Mouse (Mus musculus): ENCODE results near the gene Snx18.

Snx18 gene

DNA sequence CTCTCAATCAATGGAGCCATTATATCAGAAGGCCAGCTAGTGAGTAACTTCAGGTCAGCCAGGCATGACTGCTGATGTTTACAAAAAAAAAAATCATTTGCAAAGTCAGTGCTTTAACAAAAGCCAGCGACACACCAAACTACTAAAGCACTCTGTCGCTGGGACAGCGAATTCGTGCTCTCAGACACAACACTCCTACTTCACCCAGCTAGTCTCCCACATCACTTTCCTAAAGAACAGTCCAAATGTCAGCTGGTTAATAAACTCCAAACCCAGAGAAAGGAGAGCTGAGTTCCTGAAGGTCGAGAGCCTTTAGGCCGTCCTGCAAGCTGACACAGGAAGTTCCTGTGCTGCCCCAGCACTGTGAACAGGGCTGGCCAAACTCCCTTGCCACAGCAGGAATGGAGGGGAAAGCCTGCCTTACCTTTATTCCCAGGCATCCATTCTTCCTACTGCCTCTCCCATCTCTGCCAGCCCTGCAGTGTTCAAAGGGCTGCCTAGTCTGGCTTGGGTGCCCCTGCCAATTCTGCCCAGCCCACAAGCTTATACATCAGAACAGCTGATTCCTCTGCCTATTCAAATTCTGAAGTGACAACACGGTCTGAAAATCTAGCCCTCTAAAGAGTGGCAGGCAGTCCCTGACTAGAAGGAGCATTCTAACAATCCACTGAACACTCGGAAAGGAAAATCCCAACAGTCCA, 2.2 kb downstream of the Snx18 start:
- DNase-seq (ENCODE audit: low read depth), result no peak

DNA sequence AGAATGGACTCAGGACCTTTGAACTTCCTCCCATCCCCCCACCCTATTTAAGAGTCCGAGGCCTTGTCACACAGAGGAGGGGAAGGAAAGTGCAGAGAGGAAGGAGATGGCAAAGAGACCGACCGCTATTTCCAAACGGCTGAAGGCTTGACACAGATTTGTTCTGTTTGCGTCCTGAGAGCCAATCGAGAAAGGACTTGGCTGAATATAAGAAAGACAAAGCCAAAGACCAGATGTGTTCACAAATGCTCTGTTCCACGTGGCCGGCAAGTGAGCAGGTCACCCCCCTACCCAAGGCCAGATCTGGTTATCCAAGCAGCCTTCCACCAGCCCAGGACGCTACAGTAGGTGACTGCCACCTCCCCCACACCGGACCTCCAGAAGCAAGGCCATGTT, 2.8 kb downstream of the Snx18 start:
- DNase-seq (ENCODE audit: low read depth), result no peak

DNA sequence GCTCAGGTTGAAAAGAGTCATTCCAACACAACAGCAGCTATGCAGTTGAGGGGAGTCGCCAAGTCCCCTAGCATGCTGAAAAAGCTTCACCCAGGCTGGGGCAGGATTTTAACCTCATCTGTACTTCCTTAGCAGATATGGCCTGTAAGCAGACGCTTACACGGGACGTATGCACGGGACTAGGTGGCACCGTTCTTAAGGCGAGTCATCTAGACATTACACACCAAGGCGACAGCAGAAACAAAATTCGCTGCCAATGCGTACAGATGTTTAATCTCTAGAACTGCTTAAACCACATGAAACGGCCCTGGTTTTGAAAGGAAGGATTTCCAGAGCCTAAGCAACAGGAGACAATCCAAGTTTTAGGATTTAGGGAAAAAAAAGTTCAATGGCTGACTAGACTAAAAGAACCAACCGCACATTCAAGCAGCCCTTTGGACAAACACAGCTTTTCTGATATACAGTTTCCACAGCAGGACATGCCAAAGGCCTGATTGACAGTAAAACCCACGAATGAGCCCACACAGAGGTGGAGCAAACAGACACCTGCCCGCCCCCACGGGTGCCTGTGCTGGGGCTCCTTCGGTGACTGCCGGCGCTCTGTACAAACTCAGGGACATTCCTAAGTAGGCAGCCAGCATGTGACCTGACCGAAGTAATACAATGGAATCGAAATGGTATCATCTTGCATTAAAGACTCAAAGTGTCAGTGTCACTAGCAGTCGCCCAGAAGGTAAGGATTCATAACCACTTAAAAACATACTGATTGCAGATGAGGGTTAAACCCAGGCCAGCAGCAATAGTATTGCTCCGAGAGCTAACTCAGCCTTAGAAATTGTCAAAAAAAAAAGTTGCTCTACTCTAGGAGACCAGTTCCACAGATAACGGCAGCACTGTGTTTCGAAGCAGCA, 3.5 kb downstream of the Snx18 start:
- no peak for DNase-seq (ENCODE audit: low read depth)

DNA sequence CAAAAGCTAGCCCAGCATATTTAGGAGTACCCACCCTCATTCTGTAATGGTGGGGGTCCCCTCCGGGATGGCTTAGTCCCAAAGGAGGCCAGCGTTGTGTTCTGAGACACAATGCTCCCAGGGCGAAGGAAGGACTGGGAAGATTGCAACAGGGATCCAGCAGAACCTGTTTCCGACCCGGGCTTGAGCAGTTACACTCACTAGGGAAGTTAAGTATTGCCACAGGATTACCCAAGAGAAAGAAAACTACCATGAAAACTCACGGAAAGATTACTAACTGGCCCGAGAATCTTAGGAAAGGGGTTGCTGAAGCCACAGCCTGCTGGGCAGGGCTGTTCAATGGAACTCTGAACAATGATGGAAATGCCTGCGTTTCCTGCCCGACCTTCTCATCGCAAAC, 4.5 kb downstream of the Snx18 start:
- DNase-seq (ENCODE audit: low read depth), result no peak

DNA sequence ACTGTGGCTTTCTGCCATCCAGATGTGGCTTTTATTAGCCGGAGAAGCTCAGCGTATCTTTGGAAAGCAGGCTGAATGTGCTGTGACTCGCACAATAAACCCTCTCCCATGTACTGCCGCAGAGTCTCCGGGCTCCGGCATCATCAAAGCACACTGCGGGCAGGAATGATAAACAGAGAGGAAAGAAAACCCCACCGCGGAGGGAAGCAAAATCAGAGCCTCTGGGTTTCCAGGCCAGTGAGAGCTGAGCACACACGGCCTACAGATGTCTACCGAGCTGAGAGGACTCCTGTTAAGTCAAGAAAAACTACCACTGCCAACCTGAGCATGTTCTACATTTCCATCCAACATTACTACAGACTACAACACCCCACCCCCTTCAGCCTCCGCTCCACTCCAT, 5.0 kb downstream of the Snx18 start:
- no peak for DNase-seq (ENCODE audit: low read depth)

DNA sequence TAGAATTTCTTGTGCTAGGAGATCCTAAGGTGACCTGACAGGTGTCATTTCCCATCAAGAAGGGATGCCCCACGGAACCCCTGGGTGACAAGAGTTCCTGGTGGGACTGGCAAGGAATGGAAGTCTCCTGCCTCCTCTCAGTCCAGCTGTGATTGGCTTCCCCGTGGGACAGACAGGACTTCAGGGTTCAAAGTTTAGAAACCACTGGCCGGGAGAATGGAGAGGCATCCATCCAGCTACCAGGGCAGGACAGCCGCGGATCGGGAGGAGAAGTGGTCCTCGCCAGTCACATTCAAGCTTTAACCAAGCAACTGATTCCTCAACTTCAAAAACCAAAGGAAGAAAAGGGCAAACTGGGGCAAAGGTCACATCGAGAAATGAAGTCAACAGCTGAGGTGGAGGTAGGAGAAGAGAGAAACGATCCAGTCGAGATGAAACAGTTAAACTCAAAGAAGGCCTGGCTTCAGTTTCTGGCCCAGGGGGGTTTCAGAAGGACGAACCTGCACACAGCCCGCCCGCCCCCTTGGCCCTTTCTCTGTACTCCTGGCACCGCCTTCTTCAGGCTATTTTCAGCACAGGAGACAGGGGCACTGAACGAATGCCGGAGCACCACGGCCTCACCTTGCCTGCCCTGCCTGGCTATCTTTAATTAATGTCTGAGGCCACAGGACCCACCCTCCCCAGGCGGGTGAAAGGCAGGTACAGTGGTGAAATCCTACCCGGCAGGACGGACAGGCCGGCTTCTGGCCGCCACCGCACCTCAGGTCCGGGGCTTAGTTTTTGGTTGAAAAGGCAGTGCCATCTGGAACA, 6.0 kb downstream of the Snx18 start:
- no peak for DNase-seq (ENCODE audit: low read depth)

DNA sequence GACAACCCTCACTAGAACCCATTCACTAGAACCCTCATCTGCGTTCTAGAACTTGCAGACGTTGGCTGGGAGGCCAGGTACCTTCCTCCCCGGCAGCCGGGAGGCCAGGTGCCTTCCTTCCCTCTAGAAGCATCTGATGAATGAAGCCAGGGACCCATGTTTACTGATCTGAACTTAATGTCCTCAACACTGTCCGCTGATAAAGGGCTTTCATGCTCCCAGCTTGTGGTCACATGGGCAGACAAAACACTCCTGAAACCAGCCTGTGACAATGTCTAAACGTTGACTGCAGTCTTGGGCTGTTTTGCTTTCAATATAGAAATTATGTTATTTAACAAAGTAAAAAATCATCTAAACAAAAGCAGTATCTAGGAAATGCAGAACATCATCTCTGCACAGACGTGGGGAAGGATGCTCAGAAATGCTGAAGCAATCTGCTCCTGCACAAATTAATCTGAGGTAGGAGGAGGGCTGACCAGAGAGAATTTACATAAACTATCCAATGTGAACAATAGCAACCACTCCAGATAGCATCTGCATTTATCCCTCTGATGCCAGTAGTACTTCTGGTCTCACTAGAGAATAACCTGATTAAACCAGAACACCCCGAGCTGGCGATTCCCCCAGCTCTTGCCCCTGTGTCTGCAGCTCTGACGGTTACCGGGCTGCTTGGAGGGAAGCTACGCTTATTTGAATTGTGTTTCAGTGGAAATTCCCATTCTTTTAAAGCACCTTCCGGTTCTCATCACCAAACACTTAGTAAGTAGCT, 7.4 kb downstream of the Snx18 start:
- no peak for DNase-seq (ENCODE audit: low read depth)

DNA sequence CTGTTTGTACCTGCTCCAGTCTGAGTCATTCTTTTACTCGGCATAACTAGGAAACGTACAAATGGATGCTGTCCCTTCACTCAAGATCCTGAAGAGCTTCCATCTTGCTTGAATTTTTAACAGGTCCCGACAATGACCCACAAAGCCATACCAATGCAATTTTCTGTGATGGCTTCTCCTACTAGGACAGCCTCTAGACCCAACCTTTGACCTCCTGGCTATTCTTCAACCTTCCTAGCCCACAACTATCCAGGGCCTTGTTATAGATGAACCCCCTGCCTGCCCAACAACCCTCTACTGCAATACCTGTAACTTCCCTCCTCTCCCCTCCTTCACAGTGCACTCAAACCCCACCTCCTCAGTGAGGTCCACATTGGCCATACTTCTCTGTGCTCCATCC, 8.9 kb downstream of the Snx18 start:
- DNase-seq (ENCODE audit: low read depth), result no peak

DNA sequence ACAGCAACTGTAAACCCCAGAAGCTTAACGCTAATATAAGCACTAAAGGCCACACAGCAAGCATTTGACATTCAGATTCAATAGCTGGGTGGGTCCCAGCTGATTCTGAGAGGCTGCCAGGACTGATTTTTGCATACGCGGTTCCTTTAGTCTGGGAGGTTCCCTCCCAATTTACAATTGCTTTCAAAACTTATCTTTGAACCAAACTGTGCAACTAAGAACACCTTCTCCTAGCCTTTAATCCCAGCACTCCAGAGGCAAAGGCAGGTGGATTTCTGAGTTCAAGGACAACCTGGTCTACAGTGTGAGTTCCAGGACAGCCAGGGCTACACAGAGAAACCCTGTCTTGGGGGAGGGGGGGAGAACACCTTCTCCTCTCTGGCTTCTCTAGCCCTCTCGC, 10.5 kb downstream of the Snx18 start:
- no peak for DNase-seq (ENCODE audit: low read depth)

DNA sequence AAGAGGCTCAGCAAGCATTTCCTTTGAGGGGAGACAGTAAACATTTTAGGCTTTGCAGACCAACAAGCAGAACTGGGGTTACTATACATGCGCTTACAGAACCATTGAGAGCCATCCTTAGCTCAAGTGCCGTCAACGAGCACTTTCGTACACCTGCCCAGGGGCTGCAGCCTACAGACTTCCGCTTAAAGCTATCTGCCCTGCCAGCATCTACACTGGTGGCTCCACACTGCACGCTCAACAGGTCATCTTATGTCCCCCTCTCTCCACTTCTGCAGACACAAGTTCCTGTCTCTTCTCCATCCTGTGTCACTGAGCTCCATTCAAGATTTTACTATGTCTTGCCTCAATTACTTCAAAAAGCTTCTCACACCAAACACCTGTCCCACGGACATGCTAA, 11.0 kb downstream of the Snx18 start:
- DNase-seq (ENCODE audit: low read depth), result no peak

DNA sequence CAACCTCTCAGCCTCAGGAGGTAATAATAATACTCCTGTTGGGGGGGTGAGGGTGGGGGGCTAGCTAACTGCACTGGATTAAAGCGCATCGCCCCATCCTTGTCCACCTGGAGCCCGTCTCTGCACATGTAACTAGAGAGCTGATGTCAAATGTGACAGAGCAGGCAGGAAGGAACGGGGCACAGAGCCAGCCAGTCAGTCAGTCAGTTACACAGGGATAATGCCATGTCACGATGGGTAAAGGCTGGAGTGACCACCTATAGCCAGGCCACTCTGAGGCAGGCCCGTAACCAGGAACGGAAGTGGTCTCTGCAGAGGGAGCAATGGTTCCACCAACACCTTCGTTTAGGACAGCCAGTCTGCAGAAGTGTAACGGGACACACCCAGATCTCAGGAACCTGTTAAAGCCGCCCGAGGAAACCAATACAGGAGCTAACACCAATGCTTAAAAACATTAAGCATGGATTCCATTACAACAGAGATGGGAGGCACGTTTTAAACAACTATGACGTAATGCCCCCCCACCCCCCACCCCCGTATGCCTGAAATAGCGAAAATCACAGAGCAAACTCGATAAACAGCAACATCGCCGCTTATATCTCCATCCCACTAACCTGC, 11.5 kb downstream of the Snx18 start:
- no peak for DNase-seq (ENCODE audit: low read depth)

DNA sequence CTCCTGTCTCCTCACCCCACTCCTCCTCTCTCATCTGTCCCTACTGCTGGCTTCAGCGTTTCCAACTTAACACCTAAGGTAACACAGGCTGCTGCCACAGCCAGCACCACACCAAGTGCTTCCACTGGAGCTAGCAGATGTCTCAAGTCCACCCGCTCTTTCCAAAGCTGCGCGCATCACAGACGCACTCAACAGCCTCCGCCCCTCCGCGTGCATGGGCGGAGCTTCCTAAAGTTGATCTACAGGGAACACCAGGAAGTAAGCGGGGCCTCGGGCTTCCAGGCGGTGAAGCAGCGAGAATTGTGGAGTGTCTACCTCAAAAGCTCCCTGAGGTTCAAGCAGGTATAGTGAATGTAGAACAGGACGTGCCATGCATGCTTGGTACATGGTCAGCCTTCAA, 12.2 kb downstream of the Snx18 start:
- DNase-seq (ENCODE audit: low read depth), result no peak

DNA sequence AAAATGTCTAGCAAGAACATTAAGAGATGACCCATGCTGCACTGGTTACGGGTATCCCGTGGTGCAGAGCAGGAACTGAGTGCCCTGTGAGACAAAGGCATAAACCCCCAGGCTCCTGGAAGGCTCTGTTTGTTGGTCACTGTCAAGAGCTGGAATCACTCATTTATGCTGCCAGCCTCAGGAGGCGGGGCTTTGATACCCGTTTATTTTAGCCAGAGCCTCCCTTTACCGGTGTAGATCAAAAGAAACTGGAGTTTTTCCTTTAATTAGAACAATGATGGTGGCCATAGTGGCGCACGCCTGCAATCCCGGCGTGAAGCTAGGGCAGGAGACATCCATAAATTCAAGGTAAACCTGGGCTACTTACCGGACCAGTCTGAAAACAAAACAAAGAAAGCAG, 12.7 kb downstream of the Snx18 start:
- no peak for DNase-seq (ENCODE audit: low read depth)

DNA sequence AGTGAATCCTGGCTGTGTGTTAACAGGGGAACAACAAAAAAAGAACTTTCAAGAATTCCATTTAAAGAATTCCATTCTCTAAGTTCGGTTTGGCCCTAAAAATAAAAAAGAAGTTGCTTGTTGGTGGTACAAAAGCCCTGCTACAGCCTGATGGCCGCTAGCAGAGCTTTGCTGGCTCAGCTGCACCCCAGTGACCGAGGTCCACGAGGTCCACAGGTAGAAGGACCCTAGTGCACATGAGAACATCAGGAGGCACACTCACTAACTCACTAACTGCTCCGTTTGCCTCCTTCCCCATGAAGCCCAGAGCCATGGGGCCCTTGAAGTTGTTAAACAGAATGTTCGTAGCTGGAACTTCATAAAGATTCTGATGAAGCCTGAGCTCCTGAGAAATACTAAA, 14.0 kb downstream of the Snx18 start:
- no peak for DNase-seq (ENCODE audit: low read depth)

DNA sequence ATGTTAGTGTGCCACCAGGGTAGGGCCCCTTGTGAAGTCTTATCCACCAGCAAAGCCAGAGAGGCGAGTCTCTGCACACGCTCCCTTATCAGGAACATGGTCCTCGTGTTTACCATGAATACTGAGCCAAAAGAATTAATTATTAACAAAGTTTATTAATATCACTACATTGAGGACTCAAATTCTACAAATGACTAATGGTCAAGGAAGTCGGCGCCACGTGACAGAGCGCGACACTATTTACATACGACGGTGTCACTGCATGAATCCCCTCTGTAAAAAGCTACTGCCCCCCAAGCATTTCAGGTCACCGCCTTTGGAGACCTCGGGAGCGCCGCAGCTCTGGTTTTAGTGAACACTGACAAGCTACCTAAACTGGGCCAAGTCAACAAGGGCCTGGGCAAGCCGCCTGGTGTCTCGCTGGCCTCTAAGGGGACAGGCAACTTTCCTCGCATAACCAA, 15.5 kb downstream of the Snx18 start:
- no peak for DNase-seq (ENCODE audit: low read depth)

DNA sequence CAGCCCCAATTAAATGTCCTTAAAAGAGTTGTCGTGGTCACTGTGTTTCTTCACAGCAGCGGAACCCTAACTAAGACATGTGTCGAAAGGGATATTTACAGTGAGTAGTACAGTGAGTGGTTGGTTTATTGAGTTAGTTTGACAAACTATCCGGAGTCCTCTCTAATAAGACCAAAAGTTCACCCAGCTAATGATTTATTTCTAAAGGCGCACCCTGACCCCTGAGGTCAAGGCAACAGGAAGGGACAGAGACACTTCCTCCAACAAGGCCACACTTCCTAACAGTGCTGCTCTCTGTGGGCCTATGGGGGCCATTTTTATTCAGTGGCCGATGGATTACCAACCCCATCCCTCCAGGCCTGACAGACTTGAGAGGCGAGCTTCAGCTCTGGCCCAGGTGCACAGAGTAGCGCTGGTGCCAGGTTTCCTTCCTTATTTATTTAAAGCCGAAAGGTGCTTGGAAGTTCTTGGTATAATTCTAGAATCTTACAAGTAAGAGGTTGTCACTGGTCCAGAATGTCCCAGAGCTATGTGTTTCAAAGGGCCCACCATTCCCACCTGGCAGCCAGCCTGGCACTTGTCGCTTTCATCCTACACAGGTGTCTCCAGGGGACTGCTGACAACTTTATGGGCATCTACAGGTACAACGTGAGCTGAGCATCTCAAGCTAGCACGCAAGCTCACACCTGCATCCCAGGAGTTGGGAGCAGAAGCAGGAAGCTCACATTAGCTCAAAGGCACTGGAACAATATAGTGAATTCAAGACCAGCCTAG, 16.3 kb downstream of the Snx18 start:
- no peak for DNase-seq (ENCODE audit: low read depth)

DNA sequence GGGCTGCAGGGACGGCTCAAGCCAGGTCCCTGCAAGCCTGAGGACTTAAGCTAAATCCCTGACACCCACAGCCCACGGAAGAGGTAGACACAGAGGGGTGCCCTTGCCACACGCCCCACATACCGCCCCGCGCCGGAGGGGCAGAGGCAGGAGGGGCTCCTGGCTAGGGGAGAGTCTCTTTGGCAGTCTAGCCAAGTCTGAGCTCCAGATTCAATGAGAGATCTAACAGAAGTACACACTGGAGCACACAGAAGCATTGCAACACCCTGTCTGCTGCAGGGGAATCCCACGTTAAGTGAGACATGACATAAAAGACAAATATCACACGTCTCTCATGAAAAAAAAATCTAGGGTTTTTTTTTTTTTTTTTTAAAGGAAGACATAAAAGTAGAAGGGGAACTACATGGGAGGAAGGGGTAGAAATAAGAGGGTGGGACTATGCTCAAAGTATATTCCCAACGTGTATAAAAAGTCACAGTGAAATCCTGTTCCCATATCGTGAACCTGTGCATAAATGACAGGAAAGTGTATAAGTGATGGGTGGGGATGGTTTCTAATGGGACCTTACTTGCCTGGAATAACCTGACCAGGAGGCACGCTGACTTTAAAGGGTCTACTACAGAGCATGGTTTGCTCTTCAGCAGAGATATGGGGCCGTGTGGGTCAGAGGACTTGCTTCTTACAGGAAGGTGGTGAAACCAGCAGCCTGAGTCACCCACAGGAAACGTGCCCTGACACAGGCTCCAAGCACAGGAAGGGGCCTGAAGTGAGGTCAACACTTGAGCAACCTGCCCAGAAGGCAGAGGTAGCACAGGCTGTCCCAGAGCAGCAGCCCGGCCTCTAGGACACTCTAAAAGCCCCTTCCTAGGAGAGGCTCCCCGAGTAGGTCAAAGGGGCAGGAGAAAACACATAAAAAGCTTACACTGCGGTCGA, 17.6 kb downstream of the Snx18 start:
- no peak for DNase-seq (ENCODE audit: low read depth)

DNA sequence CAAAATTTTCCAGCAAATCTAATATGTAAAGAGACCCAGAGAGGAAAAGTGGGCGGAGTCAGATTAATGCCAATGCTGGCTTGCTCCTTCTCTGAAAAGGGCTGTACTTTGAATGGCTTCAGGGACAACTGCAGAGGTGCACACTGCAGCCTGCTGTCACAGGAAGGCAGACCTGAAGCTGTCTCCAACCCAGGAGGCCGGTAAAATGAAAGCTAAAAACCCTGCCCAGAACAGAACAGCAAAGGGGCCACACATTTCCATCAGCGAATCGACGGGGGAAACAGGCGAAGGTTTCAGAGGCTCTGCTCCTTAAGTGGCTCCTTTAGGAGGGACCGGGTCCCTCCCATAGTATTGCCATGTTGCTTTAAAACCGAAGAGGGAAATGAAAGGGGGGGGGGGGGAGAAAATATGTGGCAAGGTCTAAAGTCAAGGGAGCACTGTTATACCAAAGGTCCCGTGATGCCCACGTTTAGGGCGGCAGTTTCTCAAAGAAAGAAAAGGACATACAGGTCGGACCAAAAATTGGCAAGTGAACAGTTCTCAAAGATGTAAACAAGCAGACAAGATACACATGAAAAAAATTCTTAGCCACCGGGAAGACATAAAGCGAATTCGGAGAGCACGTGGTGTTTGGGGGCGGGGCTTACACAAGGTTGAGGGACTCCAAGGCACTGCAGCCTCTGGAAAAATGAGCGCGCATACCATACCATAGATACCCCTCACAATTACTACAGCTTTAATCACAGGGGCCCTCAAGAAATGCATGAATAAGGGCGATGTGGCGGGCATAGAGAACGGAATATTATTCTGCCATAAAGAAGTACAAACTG, 18.4 kb downstream of the Snx18 start:
- no peak for DNase-seq (ENCODE audit: low read depth)

DNA sequence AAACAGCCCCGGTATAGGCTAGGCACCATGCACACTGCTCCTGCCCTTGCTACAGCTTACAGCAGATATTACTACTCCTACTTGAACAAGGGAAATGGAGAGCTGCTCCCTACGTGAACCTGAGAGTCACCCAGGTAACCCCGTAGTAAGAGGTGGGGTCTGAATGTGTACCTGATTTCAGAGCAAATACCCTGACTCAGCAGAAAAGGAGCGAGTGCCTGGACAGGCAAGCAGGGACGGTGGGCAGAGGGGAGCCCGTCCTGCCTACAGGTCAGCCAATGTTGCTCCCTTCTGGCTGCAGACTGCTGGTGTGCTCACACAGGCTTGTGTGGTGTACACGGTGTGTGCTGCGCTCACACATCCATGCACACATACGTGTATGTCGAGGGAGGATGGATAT, 20.7 kb downstream of the Snx18 start:
- no peak for DNase-seq (ENCODE audit: low read depth)
